ENCODE assay signal across 14 mouse cellular contexts in the genomic region with DNA sequence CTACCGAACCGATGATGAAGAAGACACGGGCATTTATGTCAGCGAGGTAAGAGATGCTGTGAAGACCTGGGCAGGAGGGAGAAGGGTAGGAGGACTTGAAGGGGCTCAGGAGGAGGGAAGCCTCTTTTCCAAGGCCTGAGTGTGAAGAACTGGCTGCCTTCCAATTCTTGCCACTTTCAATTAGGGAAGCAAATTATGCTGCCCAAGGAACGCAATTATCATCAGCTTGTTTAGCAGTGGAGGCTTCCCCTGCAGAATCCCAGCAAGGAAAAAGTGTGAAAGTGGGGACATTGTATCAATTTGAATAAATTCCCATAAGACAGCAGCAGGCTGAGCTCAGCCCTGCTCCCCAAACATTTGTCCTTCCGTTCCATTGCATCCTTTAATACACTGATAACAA.
A peak's percentile ranks its signal among the peaks of the same experiment; 100 is the strongest.
DNase-seq lines count a peak whose midpoint lies in the region; ATAC-seq lines count a peak whose summit lies in the region.
"Had no signal": no experiment of that assay in that cellular context is flagged by ENCODE, and none has a peak within 500 bp of the region (broad histone marks: within the 10 kb centered on the region; RNA-seq: fewer than 3 reads in every experiment).

No protein-coding gene starts in this region.

- peak; percentile 78 to 79 for DNase-seq in cerebellum, postnatal 10 days
- DNase-seq in cerebellum, adult 8-10 months, result no peak
- DNase-seq in midbrain, embryonic 11.5 days (ENCODE audit: low spot score, missing footprints), result no peak
- DNase-seq in hindbrain, embryonic 14.5 days (ENCODE audit: low spot score), result peak; percentile 82
- DNase-seq in ovary, postnatal 10 days (ENCODE audit: low spot score), result no peak
- DNase-seq: thymus, postnatal 36 days had no signal

- no peaks in the 10 kb centered on the region for H3K27me3 ChIP-seq in midbrain, embryonic 12.5 days
- no peaks in the 10 kb centered on the region for H3K27me3 ChIP-seq in midbrain, embryonic 11.5 days (ENCODE audit: control insufficient read depth, insufficient read depth, low read length)
- no peaks in the 10 kb centered on the region for H3K27me3 ChIP-seq in hindbrain, embryonic 14.5 days (ENCODE audit: control insufficient read depth, insufficient read depth, low read length)
- H3K27me3 ChIP-seq in neural tube, embryonic 15.5 days (replicated peaks), result no peaks in the 10 kb centered on the region
- no peaks in the 10 kb centered on the region for H3K27me3 ChIP-seq in intestine, embryonic 15.5 days (replicated peaks)
- H3K27me3 ChIP-seq: CH12.LX; embryonic facial prominence, embryonic 15.5 days; stomach, embryonic 15.5 days had no signal

- H3K4me1 ChIP-seq in midbrain, embryonic 12.5 days, result peaks cover 7% of the 10 kb centered on the region; the same call in 1 of the 2 replicates
- H3K4me1 ChIP-seq in midbrain, embryonic 11.5 days (ENCODE audit: control insufficient read depth, insufficient read depth, low read length), result 0 out of 2 replicates have a peak, but pooled peaks cover 2% of the 10 kb centered on the region
- peaks cover 10% of the 10 kb centered on the region; the same call in 1 of the 2 replicates for H3K4me1 ChIP-seq in hindbrain, embryonic 14.5 days (replicated peaks; ENCODE audit: control insufficient read depth, insufficient read depth, low read length)
- H3K4me1 ChIP-seq in neural tube, embryonic 15.5 days, result peaks cover 7% of the 10 kb centered on the region
- no peaks in the 10 kb centered on the region for H3K4me1 ChIP-seq in intestine, embryonic 15.5 days (replicated peaks)
- H3K4me1 ChIP-seq: embryonic facial prominence, embryonic 15.5 days; stomach, embryonic 15.5 days had no signal

- H3K9me3 ChIP-seq in midbrain, embryonic 12.5 days, result no peaks in the 10 kb centered on the region
- no peaks in the 10 kb centered on the region for H3K9me3 ChIP-seq in midbrain, embryonic 11.5 days (ENCODE audit: control insufficient read depth, low read length)
- no peaks in the 10 kb centered on the region for H3K9me3 ChIP-seq in hindbrain, embryonic 14.5 days (ENCODE audit: control insufficient read depth, low read length)
- no peaks in the 10 kb centered on the region for H3K9me3 ChIP-seq in neural tube, embryonic 15.5 days (replicated peaks)
- no peaks in the 10 kb centered on the region for H3K9me3 ChIP-seq in intestine, embryonic 15.5 days
- H3K9me3 ChIP-seq: embryonic facial prominence, embryonic 15.5 days; stomach, embryonic 15.5 days had no signal

- H3K9ac ChIP-seq in midbrain, embryonic 12.5 days (replicated peaks), result no peak overlapping the region
- no peak overlapping the region for H3K9ac ChIP-seq in midbrain, embryonic 11.5 days (ENCODE audit: low read length)
- H3K9ac ChIP-seq in hindbrain, embryonic 14.5 days, result no peak overlapping the region
- no peak overlapping the region for H3K9ac ChIP-seq in neural tube, embryonic 15.5 days (replicated peaks)
- no peak overlapping the region for H3K9ac ChIP-seq in intestine, embryonic 15.5 days
- H3K9ac ChIP-seq: embryonic facial prominence, embryonic 15.5 days; stomach, embryonic 15.5 days had no signal

- H3K27ac ChIP-seq in midbrain, embryonic 12.5 days (replicated peaks), result no peak overlapping the region
- H3K27ac ChIP-seq in midbrain, embryonic 11.5 days (ENCODE audit: low read depth, low read length), result no peak overlapping the region
- H3K27ac ChIP-seq in hindbrain, embryonic 14.5 days, result peak overlapping the region; percentile 53; the same call in 1 of the 2 replicates
- H3K27ac ChIP-seq in neural tube, embryonic 15.5 days (replicated peaks), result no peak overlapping the region
- no peak overlapping the region for H3K27ac ChIP-seq in intestine, embryonic 15.5 days
- H3K27ac ChIP-seq: embryonic facial prominence, embryonic 15.5 days; stomach, embryonic 15.5 days had no signal

- no peaks in the 10 kb centered on the region for H3K36me3 ChIP-seq in midbrain, embryonic 12.5 days
- no peaks in the 10 kb centered on the region for H3K36me3 ChIP-seq in midbrain, embryonic 11.5 days (ENCODE audit: control insufficient read depth, insufficient read depth, low read length)
- no peaks in the 10 kb centered on the region for H3K36me3 ChIP-seq in hindbrain, embryonic 14.5 days (replicated peaks; ENCODE audit: control insufficient read depth, insufficient read depth)
- no peaks in the 10 kb centered on the region for H3K36me3 ChIP-seq in neural tube, embryonic 15.5 days
- no peaks in the 10 kb centered on the region for H3K36me3 ChIP-seq in intestine, embryonic 15.5 days
- H3K36me3 ChIP-seq: embryonic facial prominence, embryonic 15.5 days; stomach, embryonic 15.5 days had no signal

- H3K4me3 ChIP-seq in midbrain, embryonic 12.5 days, result no peak overlapping the region
- no peak overlapping the region for H3K4me3 ChIP-seq in midbrain, embryonic 11.5 days (ENCODE audit: low read depth, low read length)
- no peak overlapping the region for H3K4me3 ChIP-seq in hindbrain, embryonic 14.5 days (replicated peaks; ENCODE audit: low read length)
- no peak overlapping the region for H3K4me3 ChIP-seq in neural tube, embryonic 15.5 days (replicated peaks)
- no peak overlapping the region for H3K4me3 ChIP-seq in intestine, embryonic 15.5 days (replicated peaks)
- H3K4me3 ChIP-seq: embryonic facial prominence, embryonic 15.5 days; stomach, embryonic 15.5 days had no signal

- no peak overlapping the region for H3K4me2 ChIP-seq in midbrain, embryonic 12.5 days (replicated peaks)
- H3K4me2 ChIP-seq in midbrain, embryonic 11.5 days, result no peak overlapping the region
- H3K4me2 ChIP-seq in hindbrain, embryonic 14.5 days (replicated peaks), result no peak overlapping the region
- no peak overlapping the region for H3K4me2 ChIP-seq in neural tube, embryonic 15.5 days
- H3K4me2 ChIP-seq in intestine, embryonic 15.5 days (replicated peaks), result no peak overlapping the region
- H3K4me2 ChIP-seq: embryonic facial prominence, embryonic 15.5 days; liver, embryonic 11.5 days; stomach, embryonic 15.5 days had no signal

- 67% methylated on average over 6 of the region's 6 CpGs for WGBS in midbrain, embryonic 12.5 days
- 77% methylated on average over 6 of the region's 6 CpGs for WGBS in midbrain, embryonic 11.5 days
- 29% methylated on average over 6 of the region's 6 CpGs for WGBS in hindbrain, embryonic 14.5 days
- 35% methylated on average over 6 of the region's 6 CpGs for WGBS in neural tube, embryonic 15.5 days
- 85% methylated on average over 6 of the region's 6 CpGs for WGBS in intestine, embryonic 15.5 days

- ATAC-seq in midbrain, embryonic 12.5 days (ENCODE audit: low FRiP score, low read depth), result peak; percentile 56; the same call in 1 of the 2 replicates
- no peak for ATAC-seq in midbrain, embryonic 11.5 days (ENCODE audit: low FRiP score)
- peak; percentile 60; the same call in 1 of the 2 replicates for ATAC-seq in hindbrain, embryonic 14.5 days (ENCODE audit: low FRiP score)
- peak; percentile 38; the same call in 1 of the 2 replicates for ATAC-seq in neural tube, embryonic 15.5 days (ENCODE audit: low FRiP score)
- ATAC-seq in intestine, embryonic 15.5 days, result no peak
- ATAC-seq: inflammation-experienced regulatory T-cells, adult 6 months had no signal

Comparison
In these comparisons a context has a peak if more than half of its experiments do, and no peak if none do; other contexts are left out.
1. DNase-seq: peak in cerebellum, postnatal 10 days (2 of 2) and hindbrain, embryonic 14.5 days (single experiment); none in cerebellum, adult 8-10 months (single experiment), midbrain, embryonic 11.5 days (single experiment) and ovary, postnatal 10 days (single experiment).
2. ATAC-seq: peak in midbrain, embryonic 12.5 days (single experiment), hindbrain, embryonic 14.5 days (single experiment) and neural tube, embryonic 15.5 days (single experiment); none in midbrain, embryonic 11.5 days (single experiment) and intestine, embryonic 15.5 days (single experiment).